Mouse (Mus musculus): Measurements from ENCODE around the gene Irf7. TPM values are rescaled to one million over a fixed set of nuclear protein-coding genes. Genes with fewer than 3 reads are reported as not detected.

The Irf7 gene
- polyA plus RNA-seq, 1 experiment from 2014 or later: 3.0 TPM

MicroRNA genes within 50 kb of the gene (microRNA counts, 519-probe panel; counts per million panel counts)
- 3,554 counts per million, percentile 86 among the panel's probes with 10 or more counts for microRNA mmu-miR-210

Small RNA genes within 50 kb of the gene (microRNA-seq; reads per million reads assigned to microRNA genes)
- gene Mir210: 858 reads per million, percentile 76 among the genes with 10 or more reads in this experiment

Other genes with a start within 250 kb of the Irf7 start
- 0.53 and 1.4 TPM in 2 replicates for gene Ifitm6, start 248.6 kb downstream of the Irf7 start, polyA plus RNA-seq (2015; fragmentation: Nextera tagmentation; extraction: Ambion mirVana)
- gene Gm17387, start 237.3 kb downstream of the Irf7 start, polyA plus RNA-seq (2015; fragmentation: Nextera tagmentation; extraction: Ambion mirVana): not detected in 2 replicates
- 1.0 and 2.0 TPM in 2 replicates for gene B4galnt4, start 205.4 kb downstream of the Irf7 start, polyA plus RNA-seq (2015; fragmentation: Nextera tagmentation; extraction: Ambion mirVana)
- gene Pkp3, start 188.3 kb downstream of the Irf7 start, polyA plus RNA-seq (2015; fragmentation: Nextera tagmentation; extraction: Ambion mirVana): 0.97 and 5.9 TPM in 2 replicates
- gene Sigirr, start 165.9 kb downstream of the Irf7 start, polyA plus RNA-seq (2015; fragmentation: Nextera tagmentation; extraction: Ambion mirVana): 3.6 and 5.6 TPM in 2 replicates
- gene Ano9, start 148.7 kb downstream of the Irf7 start, polyA plus RNA-seq (2015; fragmentation: Nextera tagmentation; extraction: Ambion mirVana): 0.16 and 0.82 TPM in 2 replicates
- gene Ptdss2, start 144.1 kb downstream of the Irf7 start, polyA plus RNA-seq (2015; fragmentation: Nextera tagmentation; extraction: Ambion mirVana): 51.9 and 56.5 TPM in 2 replicates
- 86.6 and 111 TPM in 2 replicates for gene Rnh1, start 93.6 kb downstream of the Irf7 start, polyA plus RNA-seq (2015; fragmentation: Nextera tagmentation; extraction: Ambion mirVana)
- gene Hras, start 72.5 kb downstream of the Irf7 start, polyA plus RNA-seq (2015; fragmentation: Nextera tagmentation; extraction: Ambion mirVana): 74.4 and 92.5 TPM in 2 replicates
- 2.7 and 4.0 TPM in 2 replicates for gene Lrrc56, start 72.3 kb downstream of the Irf7 start, polyA plus RNA-seq (2015; fragmentation: Nextera tagmentation; extraction: Ambion mirVana)
- gene Lmntd2, start 52.4 kb downstream of the Irf7 start, polyA plus RNA-seq (2015; fragmentation: Nextera tagmentation; extraction: Ambion mirVana): 0.23 and 0.58 TPM in 2 replicates
- gene Rassf7, start 50.6 kb downstream of the Irf7 start, polyA plus RNA-seq (2015; fragmentation: Nextera tagmentation; extraction: Ambion mirVana): 11.4 and 18.4 TPM in 2 replicates
- 36.7 and 44.9 TPM in 2 replicates for gene Phrf1, start 37.7 kb downstream of the Irf7 start, polyA plus RNA-seq (2015; fragmentation: Nextera tagmentation; extraction: Ambion mirVana)
- 0.05 TPM in 1 of 2 replicates, not detected in the other for gene Cdhr5, start 10.3 kb upstream of the Irf7 start, polyA plus RNA-seq (2015; fragmentation: Nextera tagmentation; extraction: Ambion mirVana)
- 1.5 and 1.6 TPM in 2 replicates for gene Sct, start 12.7 kb upstream of the Irf7 start, polyA plus RNA-seq (2015; fragmentation: Nextera tagmentation; extraction: Ambion mirVana)
- gene Drd4, start 25.5 kb upstream of the Irf7 start, polyA plus RNA-seq (2015; fragmentation: Nextera tagmentation; extraction: Ambion mirVana): 0.18 and 0.22 TPM in 2 replicates
- gene Deaf1, start 61.2 kb upstream of the Irf7 start, polyA plus RNA-seq (2015; fragmentation: Nextera tagmentation; extraction: Ambion mirVana): 29.4 and 42.1 TPM in 2 replicates
- 29.3 and 35.6 TPM in 2 replicates for gene Tmem80, start 61.3 kb upstream of the Irf7 start, polyA plus RNA-seq (2015; fragmentation: Nextera tagmentation; extraction: Ambion mirVana)
- 1.1 and 4.7 TPM in 2 replicates for gene Eps8l2, start 72.4 kb upstream of the Irf7 start, polyA plus RNA-seq (2015; fragmentation: Nextera tagmentation; extraction: Ambion mirVana)
- 225 and 246 TPM in 2 replicates for gene Taldo1, start 125.7 kb upstream of the Irf7 start, polyA plus RNA-seq (2015; fragmentation: Nextera tagmentation; extraction: Ambion mirVana)
- 25.5 and 31.6 TPM in 2 replicates for gene Gatd1, start 147.7 kb upstream of the Irf7 start, polyA plus RNA-seq (2015; fragmentation: Nextera tagmentation; extraction: Ambion mirVana)
- gene Cend1, start 163.0 kb upstream of the Irf7 start, polyA plus RNA-seq (2015; fragmentation: Nextera tagmentation; extraction: Ambion mirVana): 4.5 and 5.2 TPM in 2 replicates
- gene Slc25a22, start 171.4 kb upstream of the Irf7 start, polyA plus RNA-seq (2015; fragmentation: Nextera tagmentation; extraction: Ambion mirVana): 14.1 and 20.2 TPM in 2 replicates
- 6.7 and 9.6 TPM in 2 replicates for gene Pidd1, start 177.5 kb upstream of the Irf7 start, polyA plus RNA-seq (2015; fragmentation: Nextera tagmentation; extraction: Ambion mirVana)
- 703 and 884 TPM in 2 replicates for gene Rplp2, start 180.9 kb upstream of the Irf7 start, polyA plus RNA-seq (2015; fragmentation: Nextera tagmentation; extraction: Ambion mirVana)
- gene Pnpla2, start 188.7 kb upstream of the Irf7 start, polyA plus RNA-seq (2015; fragmentation: Nextera tagmentation; extraction: Ambion mirVana): 56.3 and 57.5 TPM in 2 replicates
- gene Cracr2b, start 194.6 kb upstream of the Irf7 start, polyA plus RNA-seq (2015; fragmentation: Nextera tagmentation; extraction: Ambion mirVana): 24.9 and 26.2 TPM in 2 replicates
- 28.7 and 35.2 TPM in 2 replicates for gene Cd151, start 200.9 kb upstream of the Irf7 start, polyA plus RNA-seq (2015; fragmentation: Nextera tagmentation; extraction: Ambion mirVana)
- 59.5 and 63.5 TPM in 2 replicates for gene Polr2l, start 208.7 kb upstream of the Irf7 start, polyA plus RNA-seq (2015; fragmentation: Nextera tagmentation; extraction: Ambion mirVana)
- 48.9 and 62.8 TPM in 2 replicates for gene Tspan4, start 208.8 kb upstream of the Irf7 start, polyA plus RNA-seq (2015; fragmentation: Nextera tagmentation; extraction: Ambion mirVana)